Mouse (Mus musculus) small intestine, adult 2 months (tissue): ENCODE results near the gene Sv2a.

Experiments
- CTCF ChIP-seq: fragments of 200-500 bp; IDR thresholded peaks from 2 replicates; pipeline ENCODE4 v1.5.1; 2012; ENCODE audit warnings: low read depth, mild to moderate bottlenecking, control low read depth, inconsistent platforms, low read length, moderate library complexity, mixed read lengths; ENCODE audit not compliant: insufficient replicate concordance, insufficient read length; ENCODE audit errors: extremely low read depth
- POLR2A ChIP-seq: fragments of 200-500 bp; IDR thresholded peaks from 2 replicates; pipeline ENCODE4 v1.6.1; 2012; ENCODE audit warnings: low read depth, mild to moderate bottlenecking, control low read depth, inconsistent platforms, low read length, moderate library complexity

- TF ChIP-seq CTCF (no peak), POLR2A (no peak)
These were observed 49.5 kb downstream of the Sv2a start for GRCm38 (mm10) chr3:96230404-96230803.
